Mouse (Mus musculus) kidney, adult 2 months (tissue): Measurements from ENCODE around the gene Olfr26. TPM values are rescaled to one million over a fixed set of nuclear protein-coding genes. Genes with fewer than 3 reads are reported as not detected.

ENCODE experiments used
- DNase-seq: peaks from one replicate; pipeline ENCODE4 v3.0.0; 2021
- H3K27ac ChIP-seq: fragments of 200-500 bp; 2 replicates; pipeline ENCODE4 v1.5.1; 2012; ENCODE audit warnings: low read depth, low read length, control low read depth, inconsistent platforms; ENCODE audit not compliant: insufficient read depth
- H3K27me3 ChIP-seq: fragments of 200-500 bp; replicated peaks from 2 replicates; pipeline ENCODE4 v1.6.1; 2012; ENCODE audit warnings: mild to moderate bottlenecking, moderate library complexity, low read length, inconsistent platforms; ENCODE audit not compliant: control insufficient read depth, insufficient read depth
- H3K36me3 ChIP-seq: fragments of 200-500 bp; 2 replicates; pipeline ENCODE4 v1.6.1; 2012; ENCODE audit warnings: mild to moderate bottlenecking, moderate library complexity, low read length, inconsistent platforms; ENCODE audit not compliant: control insufficient read depth, insufficient read depth
- H3K4me1 ChIP-seq: fragments of 200-500 bp; 2 replicates; pipeline ENCODE4 v1.6.1; 2011; ENCODE audit warnings: low read length; ENCODE audit not compliant: control insufficient read depth, insufficient read depth
- H3K4me3 ChIP-seq: fragments of 200-500 bp; 2 replicates; pipeline ENCODE4 v1.5.1; 2011; ENCODE audit warnings: mild to moderate bottlenecking, low read depth, low read length, control low read depth; ENCODE audit not compliant: insufficient read depth
- CTCF ChIP-seq: fragments of 200-500 bp; conservative IDR thresholded peaks from 2 replicates; pipeline ENCODE4 v1.5.1; 2011; ENCODE audit warnings: low read depth, mild to moderate bottlenecking, control low read depth, low read length, moderate library complexity, mixed read lengths; ENCODE audit not compliant: insufficient read depth, insufficient read length
- POLR2A ChIP-seq: fragments of 200-500 bp; IDR thresholded peaks from one replicate; pipeline ENCODE4 v1.6.1; 2011; ENCODE audit warnings: low read depth, low read length, control low read depth
- WGBS: fragments of 180-500 bp; shearing (Covaris S2); methylation state at CpG from one replicate; pipeline ENCODE4 v1.1.7; 2018; 5-methylcytosine and 5-hydroxymethylcytosine counted together
- polyA plus RNA-seq: library from polyadenylated mRNA; depleted of rRNA; stranded (reverse); fragments of >200 nt; gene quantifications from 2 replicates; pipeline ENCODE4 v1.2.3, GENCODE M21; 2012; rRNA removed

The Olfr26 gene
- polyA plus RNA-seq, 1 experiment, result not detected

- Histone ChIP-seq H3K4me3 (no peak within 1 kb of the TSS), H3K4me1 (no peaks in the 10 kb centered on the region), H3K36me3 (no peaks in the 10 kb centered on the region), H3K27me3 (no peaks in the 10 kb centered on the region), H3K27ac (no peak within 1 kb of the TSS)
- TF ChIP-seq POLR2A, result no peak
- TF ChIP-seq CTCF, result no peak
- no peak for DNase-seq
- WGBS, result 70% methylated on average over 2 of the region's 2 CpGs
Measured at GRCm38 (mm10) chr9:38876826-38877225, 22.0 kb downstream of the Olfr26 start, which contains the start of gene Olfr926. TSS of gene Olfr926 (plus strand) at chr9:38877126.

Other genes starting within 250 kb of the Olfr26 start
- gene Olfr914, start 250.0 kb upstream of the Olfr26 start, polyA plus RNA-seq, result not detected in 2 replicates
- gene Olfr916, start 195.2 kb upstream of the Olfr26 start, polyA plus RNA-seq, result not detected in 2 replicates
- not detected in 2 replicates for gene Olfr917, start 189.2 kb upstream of the Olfr26 start, polyA plus RNA-seq
- not detected in 2 replicates for gene Olfr918, start 180.5 kb upstream of the Olfr26 start, polyA plus RNA-seq
- gene Olfr919, start 151.4 kb upstream of the Olfr26 start, polyA plus RNA-seq, result not detected in 2 replicates
- 16.8 and 17.7 TPM in 2 replicates for gene Vwa5a, start 136.8 kb upstream of the Olfr26 start, polyA plus RNA-seq
- 0.07 and 0.11 TPM in 2 replicates for gene Olfr920, start 102.8 kb upstream of the Olfr26 start, polyA plus RNA-seq
- not detected in 2 replicates for gene Olfr921, start 82.0 kb upstream of the Olfr26 start, polyA plus RNA-seq
- gene Olfr922, start 40.4 kb upstream of the Olfr26 start, polyA plus RNA-seq, result not detected in 2 replicates
- not detected in 2 replicates for gene Olfr923, start 28.5 kb upstream of the Olfr26 start, polyA plus RNA-seq
- gene Olfr924, start 10.6 kb upstream of the Olfr26 start, polyA plus RNA-seq, result not detected in 2 replicates
- gene Olfr926, start 22.1 kb downstream of the Olfr26 start, polyA plus RNA-seq, result not detected in 2 replicates
- not detected in 2 replicates for gene Olfr930, start 74.7 kb downstream of the Olfr26 start, polyA plus RNA-seq
- gene Olfr933, start 117.3 kb downstream of the Olfr26 start, polyA plus RNA-seq, result not detected in 2 replicates
- gene Olfr934, start 133.3 kb downstream of the Olfr26 start, polyA plus RNA-seq, result not detected in 2 replicates
- not detected in 2 replicates for gene Olfr935, start 144.6 kb downstream of the Olfr26 start, polyA plus RNA-seq
- gene Olfr146, start 168.3 kb downstream of the Olfr26 start, polyA plus RNA-seq, result not detected in 2 replicates
- gene Olfr937, start 209.9 kb downstream of the Olfr26 start, polyA plus RNA-seq, result not detected in 2 replicates
- gene Olfr938, start 223.8 kb downstream of the Olfr26 start, polyA plus RNA-seq, result not detected in 2 replicates